Mouse (Mus musculus) kidney, embryonic 14.5 days (tissue): ENCODE measurements around the gene Ucp3. TPM values are rescaled to one million over a fixed set of nuclear protein-coding genes. Genes with fewer than 3 reads are reported as not detected.

Experiments used
- ATAC-seq: fragments of 200-750 bp; cut with Nextera tagmentation; 2 replicates; pipeline ENCODE4 v1.8.0; 2017; ENCODE audit warnings: moderate number of reproducible peaks, mild to moderate bottlenecking, moderate TSS enrichment, moderate library complexity; ENCODE audit not compliant: low FRiP score, low TSS enrichment
- H3K27ac ChIP-seq: fragments of 300-500 bp; sonication (generic); 2 replicates; pipeline ENCODE4 v1.5.1; 2014; ENCODE audit warnings: low read depth, mild to moderate bottlenecking, low read length, moderate library complexity, mixed read lengths
- H3K27me3 ChIP-seq: fragments of 300-500 bp; sonication (generic); 2 replicates; pipeline ENCODE4 v1.6.1; 2014; ENCODE audit warnings: mild to moderate bottlenecking, low read length; ENCODE audit not compliant: control insufficient read depth, insufficient read depth
- H3K36me3 ChIP-seq: fragments of 300-500 bp; sonication (generic); 2 replicates; pipeline ENCODE4 v1.6.1; 2014; ENCODE audit warnings: low read length, mixed read lengths; ENCODE audit not compliant: control insufficient read depth, insufficient read depth
- H3K4me1 ChIP-seq: fragments of 300-500 bp; sonication (generic); 2 replicates; pipeline ENCODE4 v1.6.1; 2014; ENCODE audit warnings: low read length, mixed read lengths; ENCODE audit not compliant: control insufficient read depth, insufficient read depth
- H3K4me2 ChIP-seq: fragments of 300-500 bp; sonication (generic); replicated peaks from 2 replicates; pipeline ENCODE4 v1.6.1; 2014; ENCODE audit warnings: low read depth, mild to moderate bottlenecking, low read length
- H3K4me3 ChIP-seq: fragments of 300-500 bp; sonication (generic); 2 replicates; pipeline ENCODE4 v1.5.1; 2014; ENCODE audit warnings: mild to moderate bottlenecking, low read length
- H3K9ac ChIP-seq: fragments of 300-500 bp; sonication (generic); 2 replicates; pipeline ENCODE4 v1.6.1; 2014; ENCODE audit warnings: low read depth, mild to moderate bottlenecking, low read length, moderate library complexity
- H3K9me3 ChIP-seq: fragments of 300-500 bp; sonication (generic); 2 replicates; pipeline ENCODE4 v1.6.1; 2016; ENCODE audit warnings: low read length; ENCODE audit not compliant: control insufficient read depth
- WGBS: fragments of 180-500 bp; shearing (Covaris S2); extraction: QIAGEN DNeasy Blood & Tissue Kit; methylation state at CpG from one replicate; pipeline ENCODE4 v1.1.7; 2014; 5-methylcytosine and 5-hydroxymethylcytosine counted together
- polyA plus RNA-seq: library from polyadenylated mRNA; unstranded; fragments of >200 nt; fragmentation: Nextera tagmentation; extraction: Ambion mirVana; gene quantifications from 2 replicates; pipeline ENCODE4 v1.2.1, GENCODE M21; 2014

Gene Ucp3
- polyA plus RNA-seq, 1 experiment from 2014 or later, result 0.08 TPM

- Histone ChIP-seq H3K27ac (no peak overlapping the region; the same call in 1 of the 2 replicates), H3K4me3 (no peak overlapping the region), H3K27me3 (no peaks in the 10 kb centered on the region), H3K4me2 (no peak overlapping the region), H3K9ac (no peak overlapping the region), H3K4me1 (no peaks in the 10 kb centered on the region; the same call in 1 of the 2 replicates), H3K36me3 (peaks cover 35% of the 10 kb centered on the region), H3K9me3 (no peaks in the 10 kb centered on the region)
- 91% methylated on average over 11 of the region's 11 CpGs for WGBS
- ATAC-seq, result no peak
Observed at GRCm38 (mm10) chr7:100466781-100467510, 5.8 kb upstream of the Ucp3 start.

GRCm38 (mm10) chr7:100468761-100469160 is 4.0 kb upstream of the Ucp3 start:
- ATAC-seq, result no peak
- Histone ChIP-seq H3K4me1 (no peaks in the 10 kb centered on the region; the same call in 1 of the 2 replicates), H3K9me3 (no peaks in the 10 kb centered on the region), H3K9ac (no peak overlapping the region), H3K4me3 (no peak overlapping the region), H3K4me2 (no peak overlapping the region), H3K27me3 (no peaks in the 10 kb centered on the region), H3K36me3 (peaks cover 31% of the 10 kb centered on the region), H3K27ac (no peak overlapping the region)
- WGBS, result 82% methylated on average over 6 of the region's 6 CpGs

- Histone ChIP-seq H3K4me3 (no peak overlapping the region), H3K4me1 (no peaks in the 10 kb centered on the region; the same call in 1 of the 2 replicates), H3K27me3 (no peaks in the 10 kb centered on the region), H3K9me3 (no peaks in the 10 kb centered on the region), H3K36me3 (peaks cover 30% of the 10 kb centered on the region), H3K27ac (no peak overlapping the region), H3K4me2 (no peak overlapping the region), H3K9ac (no peak overlapping the region)
- WGBS, result 90% methylated on average over 1 of the region's 1 CpGs
- no peak for ATAC-seq
Observed at GRCm38 (mm10) chr7:100469502-100469901, 3.3 kb upstream of the Ucp3 start.

GRCm38 (mm10) chr7:100470796-100471406 is 1.9 kb upstream of the Ucp3 start:
- Histone ChIP-seq H3K9me3 (no peaks in the 10 kb centered on the region), H3K4me3 (no peak overlapping the region), H3K36me3 (peaks cover 24% of the 10 kb centered on the region), H3K27ac (no peak overlapping the region), H3K4me1 (no peaks in the 10 kb centered on the region), H3K4me2 (no peak overlapping the region), H3K9ac (no peak overlapping the region), H3K27me3 (no peaks in the 10 kb centered on the region)
- ATAC-seq, result no peak
- 89% methylated on average over 11 of the region's 11 CpGs for WGBS

- Histone ChIP-seq H3K36me3 (peaks cover 24% of the 10 kb centered on the region), H3K4me1 (no peaks in the 10 kb centered on the region), H3K9me3 (no peaks in the 10 kb centered on the region), H3K4me3 (no peak overlapping the region), H3K9ac (no peak overlapping the region), H3K4me2 (no peak overlapping the region), H3K27me3 (no peaks in the 10 kb centered on the region), H3K27ac (no peak overlapping the region)
- ATAC-seq, result no peak
- WGBS, result 86% methylated on average over 1 of the region's 1 CpGs
Observed at GRCm38 (mm10) chr7:100471407-100471797, 1.4 kb upstream of the Ucp3 start.

GRCm38 (mm10) chr7:100473846-100474454 is 1.2 kb downstream of the Ucp3 start:
- Histone ChIP-seq H3K9ac (no peak overlapping the region), H3K27ac (no peak overlapping the region), H3K4me3 (no peak overlapping the region), H3K27me3 (no peaks in the 10 kb centered on the region), H3K9me3 (no peaks in the 10 kb centered on the region), H3K36me3 (peaks cover 16% of the 10 kb centered on the region), H3K4me1 (no peaks in the 10 kb centered on the region), H3K4me2 (no peak overlapping the region)
- no peak for ATAC-seq
- WGBS, result 78% methylated on average over 9 of the region's 9 CpGs

GRCm38 (mm10) chr7:100474680-100475079 is 1.9 kb downstream of the Ucp3 start:
- Histone ChIP-seq H3K4me1 (no peaks in the 10 kb centered on the region), H3K27me3 (no peaks in the 10 kb centered on the region), H3K36me3 (peaks cover 10% of the 10 kb centered on the region), H3K9ac (no peak overlapping the region), H3K4me2 (no peak overlapping the region), H3K4me3 (no peak overlapping the region), H3K27ac (no peak overlapping the region), H3K9me3 (no peaks in the 10 kb centered on the region)
- WGBS, result 56% methylated on average over 1 of the region's 1 CpGs
- ATAC-seq, result no peak

- Histone ChIP-seq H3K4me2 (no peak overlapping the region), H3K36me3 (no peaks in the 10 kb centered on the region), H3K27ac (no peak overlapping the region), H3K9me3 (no peaks in the 10 kb centered on the region), H3K27me3 (no peaks in the 10 kb centered on the region), H3K9ac (no peak overlapping the region), H3K4me1 (0 out of 2 replicates have a peak, but pooled peaks cover 3% of the 10 kb centered on the region), H3K4me3 (no peak overlapping the region)
- 76% methylated on average over 20 of the region's 20 CpGs for WGBS
- peak; percentile 37; the same call in 1 of the 2 replicates for ATAC-seq
Observed at GRCm38 (mm10) chr7:100479100-100479822, 6.5 kb downstream of the Ucp3 start.
